Mouse (Mus musculus): ENCODE measurements around the gene Zfp384. TPM values are rescaled to one million over a fixed set of nuclear protein-coding genes. Genes with fewer than 3 reads are reported as not detected.
A peak's percentile ranks its signal among the peaks of the same experiment; 100 is the strongest.
"Not testable (repeated sequence)": the region's sequence is repeated elsewhere in the genome, so short reads cannot be mapped to it uniquely, and the experiment has no call there.

Zfp384 gene
- total RNA-seq, 2 experiments from 2014 or later: 18.6 to 86.8 TPM

GRCm38 (mm10) chr6:125008586-125009128, 288 bp upstream of the Zfp384 start:
- peak; percentile 99 for ATAC-seq (replicated peaks; ENCODE audit: low FRiP score, low TSS enrichment, poor library complexity, severe bottlenecking)

GRCm38 (mm10) chr6:125009181-125010073, 482 bp downstream of the Zfp384 start:
- peak; percentile 61 for ATAC-seq (replicated peaks; ENCODE audit: low FRiP score, low TSS enrichment, poor library complexity, severe bottlenecking)

DNA sequence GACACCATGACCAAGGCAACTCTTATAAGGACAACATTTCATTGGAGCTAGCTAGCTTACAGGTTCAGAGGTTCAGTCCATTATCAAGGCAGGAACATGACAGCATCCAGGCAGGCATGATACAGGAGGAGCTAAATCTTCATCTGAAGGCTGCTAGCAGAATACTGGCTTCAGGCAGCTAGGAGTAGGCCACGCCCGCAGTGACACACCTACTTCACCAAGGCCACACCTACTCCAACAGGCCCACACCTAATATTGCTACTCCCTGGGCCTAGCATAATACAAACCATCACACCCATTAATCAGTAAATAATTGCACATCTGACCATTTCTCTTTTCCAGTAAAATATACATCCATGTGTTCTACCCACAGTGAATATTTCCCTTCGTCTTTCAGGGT, 8.7 kb downstream of the Zfp384 start:
- ATAC-seq (replicated peaks; ENCODE audit: low FRiP score, low TSS enrichment, poor library complexity, severe bottlenecking): peak; percentile 90

GRCm38 (mm10) chr6:125030532-125030931, 21.6 kb downstream of the Zfp384 start:
- peak; percentile 62; the same call in 1 of the 2 replicates for ATAC-seq (replicated peaks; ENCODE audit: low FRiP score, low TSS enrichment, poor library complexity, severe bottlenecking)

DNA sequence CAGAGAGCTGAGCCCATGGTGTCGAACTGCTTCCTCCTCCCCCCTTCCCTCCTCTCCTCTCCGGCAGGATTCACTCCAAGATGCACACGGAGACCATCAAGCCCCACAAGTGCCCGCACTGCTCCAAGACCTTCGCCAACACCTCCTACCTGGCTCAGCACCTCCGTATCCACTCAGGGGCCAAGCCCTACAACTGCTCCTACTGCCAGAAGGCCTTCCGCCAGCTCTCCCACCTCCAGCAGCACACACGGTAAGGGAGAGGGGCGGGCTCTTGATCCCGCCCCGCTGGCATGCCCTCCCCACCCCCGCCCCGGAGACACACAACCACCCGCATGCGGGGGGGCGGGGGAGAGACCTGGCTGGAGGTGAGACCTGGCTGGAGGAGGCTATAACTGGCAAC, 22.7 kb downstream of the Zfp384 start:
- no peak for ATAC-seq (replicated peaks; ENCODE audit: low FRiP score, low TSS enrichment, poor library complexity, severe bottlenecking)

- no peak for ATAC-seq (replicated peaks; ENCODE audit: low FRiP score, low TSS enrichment, poor library complexity, severe bottlenecking)
These were observed 29.7 kb downstream of the Zfp384 start for GRCm38 (mm10) chr6:125038666-125039065.

GRCm38 (mm10) chr6:125039131-125039530, 30.2 kb downstream of the Zfp384 start:
- ATAC-seq (replicated peaks; ENCODE audit: low FRiP score, low TSS enrichment, poor library complexity, severe bottlenecking): no peak; the same call in 1 of the 2 replicates

- peak; percentile 97 for ATAC-seq (replicated peaks; ENCODE audit: low FRiP score, low TSS enrichment, poor library complexity, severe bottlenecking)
These were observed 30.7 kb downstream of the Zfp384 start, which contains the start of gene Ing4 for GRCm38 (mm10) chr6:125039533-125040153. Gene Ing4, plus strand, starts transcription at chr6:125039760.

GRCm38 (mm10) chr6:125040221-125040620, 31.3 kb downstream of the Zfp384 start:
- ATAC-seq (replicated peaks; ENCODE audit: low FRiP score, low TSS enrichment, poor library complexity, severe bottlenecking): no peak

- ATAC-seq (replicated peaks; ENCODE audit: low FRiP score, low TSS enrichment, poor library complexity, severe bottlenecking): no peak
These were observed 32.1 kb downstream of the Zfp384 start for GRCm38 (mm10) chr6:125041047-125041446.

GRCm38 (mm10) chr6:125042081-125042480, 33.1 kb downstream of the Zfp384 start:
- no peak for ATAC-seq (replicated peaks; ENCODE audit: low FRiP score, low TSS enrichment, poor library complexity, severe bottlenecking)

- ATAC-seq (replicated peaks; ENCODE audit: low FRiP score, low TSS enrichment, poor library complexity, severe bottlenecking): peak; percentile 76
These were observed 37.7 kb downstream of the Zfp384 start for GRCm38 (mm10) chr6:125046691-125047090.

DNA sequence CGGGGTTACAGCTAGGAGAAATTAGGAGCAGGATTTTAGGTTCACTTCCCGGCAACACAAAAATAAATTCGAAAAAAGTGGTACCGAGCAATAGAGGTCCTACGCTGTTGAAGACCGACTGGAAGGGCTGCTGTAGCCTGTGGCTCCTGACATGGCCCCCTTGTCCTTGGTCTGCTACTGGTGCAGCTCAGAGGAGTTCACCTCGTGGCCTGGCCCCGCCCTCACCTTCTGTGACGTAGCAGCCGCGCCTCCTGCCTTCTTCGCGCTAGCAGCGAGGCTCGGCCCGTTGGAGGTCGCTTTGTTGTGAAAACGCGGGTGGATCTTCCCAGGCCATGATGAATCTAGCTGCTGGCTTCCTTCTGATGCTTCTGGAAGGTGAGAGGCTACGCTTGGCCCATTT, 40.7 kb downstream of the Zfp384 start, which contains the start of gene Acrbp:
TSS of gene Acrbp (plus strand) at position 12 of the 400 bp plus-strand sequence.
- ATAC-seq (replicated peaks; ENCODE audit: low FRiP score, low TSS enrichment, poor library complexity, severe bottlenecking): no peak

DNA sequence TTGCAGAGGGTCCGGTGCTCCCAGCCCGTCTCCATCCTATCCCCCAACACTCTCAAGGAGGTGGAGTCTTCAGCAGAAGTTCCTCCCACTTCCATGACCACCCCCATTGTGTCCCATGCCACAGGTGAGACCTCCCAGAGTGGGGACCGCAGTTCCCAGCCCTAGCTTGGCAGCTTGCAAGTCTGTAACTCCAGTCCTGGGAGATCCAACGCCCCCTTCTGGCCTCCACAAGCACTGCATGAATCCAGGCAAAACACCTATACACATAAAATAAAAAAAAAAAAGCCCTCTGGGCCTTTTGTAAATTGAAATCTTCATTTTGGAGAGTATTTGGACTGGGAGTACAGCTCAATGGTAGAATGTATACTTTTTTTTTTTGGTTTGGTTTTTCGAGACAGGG, 42.3 kb downstream of the Zfp384 start:
- ATAC-seq (replicated peaks; ENCODE audit: low FRiP score, low TSS enrichment, poor library complexity, severe bottlenecking): no peak

DNA sequence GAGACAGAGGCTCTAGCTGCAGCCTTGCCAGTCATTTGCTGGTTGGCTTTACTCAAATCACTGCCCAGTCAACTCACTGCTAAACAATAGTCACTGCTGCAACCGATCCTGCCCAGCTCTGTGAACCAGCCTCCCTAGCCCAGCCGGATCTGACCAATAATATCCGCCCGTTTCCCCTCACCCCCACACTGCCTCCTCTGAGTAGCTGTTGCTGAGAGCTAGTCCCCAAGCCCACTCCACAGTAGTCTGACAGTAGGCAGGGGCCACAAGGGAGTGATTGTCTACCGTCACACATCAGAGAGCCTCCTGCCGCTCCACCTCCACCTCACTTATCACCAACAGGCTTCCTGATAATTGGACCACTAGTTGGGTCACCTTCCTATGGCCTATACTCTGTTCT, 52.5 kb downstream of the Zfp384 start:
- peak; percentile 24; the same call in 1 of the 2 replicates for ATAC-seq (replicated peaks; ENCODE audit: low FRiP score, low TSS enrichment, poor library complexity, severe bottlenecking)

GRCm38 (mm10) chr6:125062511-125062910, 53.6 kb downstream of the Zfp384 start:
- peak; percentile 47; the same call in 1 of the 2 replicates for ATAC-seq (replicated peaks; ENCODE audit: low FRiP score, low TSS enrichment, poor library complexity, severe bottlenecking)

DNA sequence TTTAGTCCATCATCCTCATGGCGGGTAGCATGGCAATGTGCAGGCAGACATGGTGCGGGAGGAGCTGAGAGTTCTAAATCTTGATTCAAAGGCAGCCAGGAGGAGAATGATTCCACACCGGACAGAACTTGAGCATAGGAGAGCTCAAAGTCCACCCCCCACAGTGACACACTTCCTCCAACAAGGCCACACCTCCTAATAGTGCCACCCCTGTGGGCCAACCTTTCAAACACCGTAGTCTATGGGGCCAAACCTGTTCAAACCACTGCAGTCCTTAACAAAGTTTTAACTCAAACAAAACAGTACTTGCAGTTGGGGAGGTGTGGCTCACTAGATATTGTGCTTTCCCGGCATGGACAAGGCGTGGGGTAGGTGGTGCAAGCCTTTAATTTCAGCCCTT, 55.0 kb downstream of the Zfp384 start:
- no peak for ATAC-seq (replicated peaks; ENCODE audit: low FRiP score, low TSS enrichment, poor library complexity, severe bottlenecking)

DNA sequence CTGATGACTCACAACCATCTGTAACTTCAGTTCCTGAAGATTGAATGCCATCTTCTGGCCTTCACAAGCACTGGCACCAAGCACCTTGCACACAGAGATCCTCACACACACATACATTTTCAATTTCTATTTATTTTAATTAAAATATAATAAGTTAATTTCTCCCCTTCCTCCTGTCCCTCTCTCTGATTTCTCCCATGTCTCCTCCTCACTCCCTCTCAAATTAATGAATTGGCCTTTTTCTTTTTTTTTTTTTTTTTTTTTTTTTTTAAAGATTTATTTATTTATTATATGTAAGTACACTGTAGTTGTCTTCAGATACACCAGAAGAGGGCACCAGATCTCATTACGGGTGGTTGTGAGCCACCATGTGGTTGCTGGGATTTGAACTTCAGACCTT, 56.3 kb downstream of the Zfp384 start:
- not testable (repeated sequence) for ATAC-seq (replicated peaks; ENCODE audit: low FRiP score, low TSS enrichment, poor library complexity, severe bottlenecking)

DNA sequence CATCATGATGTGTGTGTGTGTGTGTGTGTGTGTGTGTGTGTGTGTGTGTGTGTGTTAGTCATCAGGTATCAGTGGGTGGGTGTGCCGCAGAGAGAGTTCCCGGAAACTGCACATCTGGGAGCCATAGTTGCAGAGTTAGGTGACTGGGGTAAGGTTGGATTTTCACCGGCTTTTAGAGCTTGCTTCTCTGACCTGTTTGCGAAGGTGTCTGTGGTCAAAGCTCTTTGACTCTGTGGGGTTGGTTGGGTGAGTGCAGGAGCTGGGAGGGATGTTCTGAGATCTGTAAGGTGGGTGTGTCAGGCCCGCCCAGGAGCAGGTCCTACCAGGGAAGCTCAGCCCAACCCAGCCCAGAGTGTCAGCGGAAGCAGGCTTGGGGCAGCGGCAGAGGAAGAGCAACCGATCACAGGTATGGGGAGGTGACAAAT, 58.6 kb downstream of the Zfp384 start, which contains the start of gene Lpar5:
TSS of gene Lpar5 (plus strand) at position 350 of the 425 bp plus-strand sequence.
- no peak for ATAC-seq (replicated peaks; ENCODE audit: low FRiP score, low TSS enrichment, poor library complexity, severe bottlenecking)

All from megakaryocyte-erythroid progenitor cell, adult 5-6 weeks (primary cell).